Mouse (Mus musculus) embryo, embryonic 10 days (tissue): ENCODE results near the gene Gm20503.

Experiments
- DNase-seq: peaks from one replicate; pipeline ENCODE4 v3.0.0-alpha.2; 2015; ENCODE audit warnings: low spot score

Gm20503 gene

DNA sequence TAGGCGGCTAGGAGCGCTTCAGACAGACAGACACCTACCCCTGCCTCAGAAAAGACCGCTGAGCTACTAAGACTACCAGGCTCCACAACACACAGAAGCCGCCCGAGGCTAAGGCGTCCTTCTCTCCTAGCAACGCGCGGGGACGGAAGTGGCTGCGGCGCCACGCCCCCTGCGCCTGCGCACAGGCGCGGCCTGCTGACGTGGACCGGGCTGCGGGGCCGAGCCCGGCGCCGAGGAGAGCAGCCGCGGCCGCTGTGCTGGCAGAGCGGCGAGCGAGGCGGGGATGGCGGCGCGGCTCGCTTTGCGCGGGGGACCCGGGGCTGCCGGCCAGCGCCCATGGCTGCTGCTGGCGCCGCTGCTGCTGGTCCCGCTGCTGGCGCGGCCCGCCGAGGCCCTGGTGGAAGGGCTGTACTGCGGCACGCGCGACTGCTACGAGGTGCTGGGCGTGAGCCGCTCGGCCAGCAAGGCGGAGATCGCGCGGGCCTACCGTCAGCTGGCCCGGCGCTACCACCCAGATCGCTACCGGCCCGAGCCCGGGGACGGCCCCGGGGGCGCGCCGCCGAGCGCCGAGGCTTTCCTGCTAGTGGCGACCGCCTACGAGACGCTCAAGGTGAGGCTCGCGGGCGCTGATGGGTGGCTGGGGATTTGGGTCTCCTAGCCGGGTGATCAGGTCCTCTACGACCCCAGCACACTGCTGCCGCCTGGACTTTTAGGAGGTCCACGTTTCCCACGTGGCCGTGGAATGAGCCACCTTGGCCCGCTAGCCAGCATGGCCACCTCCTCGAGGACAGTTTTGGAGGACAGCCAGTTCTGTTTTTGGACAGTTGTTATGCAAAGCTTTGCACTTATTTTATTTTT, at the start of gene Gm20503:
Gene Gm20503 (plus strand): TSS at position 263 of the 858 bp plus-strand sequence.
- DNase-seq, result peak; percentile 96

DNA sequence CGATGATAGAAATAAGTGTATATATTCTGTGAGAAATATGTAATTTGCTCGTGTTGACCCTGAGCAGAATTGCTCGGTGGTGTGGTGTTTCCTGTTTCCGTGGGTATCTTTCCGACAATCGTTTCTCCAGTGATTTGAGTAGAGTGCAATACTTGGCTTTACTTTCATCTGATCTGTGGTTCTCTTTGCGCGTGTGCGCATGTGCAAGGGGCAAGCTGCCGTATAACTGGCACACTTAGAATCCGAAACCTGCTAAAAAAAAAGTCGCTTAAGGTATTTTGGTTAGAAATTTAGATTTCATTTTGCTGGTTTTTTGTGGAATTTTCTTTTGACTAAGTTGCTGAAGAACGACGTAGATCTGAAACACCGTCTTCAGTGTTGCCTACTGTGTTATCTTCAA, 41.3 kb upstream of the Gm20503 start:
- DNase-seq, result no peak

GRCm38 (mm10) chr4:58963271-58963670, 39.7 kb upstream of the Gm20503 start:
- no peak for DNase-seq

DNA sequence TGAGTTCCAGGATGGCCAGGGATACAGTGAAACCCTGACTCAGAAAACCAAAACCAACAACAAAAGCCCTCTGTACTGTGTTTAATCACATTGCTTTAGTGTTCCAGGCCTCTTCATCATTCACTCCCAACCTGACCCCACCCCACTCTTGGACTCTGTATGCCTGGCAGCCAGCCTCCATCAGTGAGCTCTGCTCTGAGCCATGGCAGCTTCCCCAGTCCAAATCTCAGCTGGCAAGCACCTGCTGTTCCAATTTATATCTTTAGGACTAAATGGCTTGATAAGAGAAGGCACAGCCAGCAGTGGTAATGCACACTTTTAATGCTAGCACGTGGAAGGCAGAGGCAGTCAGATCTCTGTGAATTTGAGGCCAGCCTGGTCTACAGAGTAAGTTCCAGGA, 37.9 kb upstream of the Gm20503 start:
- DNase-seq, result no peak

DNA sequence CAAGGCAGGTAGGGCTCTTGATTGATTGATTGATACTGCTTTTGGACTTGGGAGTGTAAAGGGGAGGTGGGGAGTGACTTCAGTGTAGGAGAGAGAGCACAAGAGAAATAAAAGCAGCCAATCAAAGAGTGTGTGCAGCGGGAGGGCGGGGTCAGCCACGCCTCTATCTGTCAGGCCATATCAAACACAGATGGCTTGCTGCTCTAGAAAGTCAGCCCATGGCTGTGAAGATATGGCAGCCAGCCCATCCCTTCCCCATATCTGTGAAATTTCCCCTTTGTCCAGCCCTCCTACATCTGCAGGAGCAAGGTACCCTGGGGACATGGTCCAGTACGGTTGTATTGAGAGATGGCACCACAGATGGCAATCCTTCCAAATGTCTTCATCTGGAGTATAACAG, 32.3 kb upstream of the Gm20503 start:
- no peak for DNase-seq

- DNase-seq, result no peak
Measured at GRCm38 (mm10) chr4:58975711-58976110, 27.3 kb upstream of the Gm20503 start.

GRCm38 (mm10) chr4:58981421-58981820, 21.6 kb upstream of the Gm20503 start:
- DNase-seq, result no peak

DNA sequence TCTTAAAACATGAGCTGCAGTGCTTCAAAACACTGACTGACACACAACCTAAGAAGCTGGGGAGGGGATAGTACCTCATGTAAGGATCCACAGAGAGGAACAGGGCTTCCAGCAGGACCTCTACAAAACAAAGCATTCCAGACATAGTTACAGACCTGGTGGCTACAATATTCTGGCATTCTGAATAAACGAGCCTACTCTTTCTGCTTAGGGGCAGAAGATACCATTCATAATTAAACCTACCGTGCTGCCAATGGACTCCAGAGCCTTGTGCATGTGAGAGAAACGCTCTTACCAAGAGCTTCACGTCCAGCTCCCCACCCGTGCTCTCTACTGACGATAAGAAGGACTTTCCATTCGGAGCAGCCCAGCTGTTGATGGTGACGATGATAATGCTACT, 20.2 kb upstream of the Gm20503 start:
- DNase-seq, result no peak

DNA sequence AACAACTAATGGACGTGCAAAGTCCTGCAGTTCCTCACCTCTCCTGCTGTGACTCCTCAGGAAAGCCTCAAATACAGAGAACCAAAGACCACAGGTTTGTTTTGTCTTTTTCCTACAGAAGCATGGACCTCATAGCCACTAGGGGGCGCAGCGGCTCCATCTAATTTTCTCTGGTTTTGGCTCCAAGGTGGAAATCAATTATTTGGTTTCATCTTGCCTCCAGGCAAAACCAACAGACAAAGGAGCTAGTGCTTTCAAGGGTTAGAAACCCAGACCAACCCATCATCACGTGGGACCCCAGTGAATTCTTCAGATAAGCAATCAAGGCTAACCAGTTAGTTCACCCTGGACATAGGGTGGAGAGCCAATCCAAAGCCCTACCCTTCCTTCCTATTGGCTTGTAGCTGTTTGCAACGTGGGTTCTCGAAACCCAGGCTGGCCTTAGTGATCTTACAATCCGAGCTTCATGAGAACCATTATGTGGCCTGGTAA, 17.8 kb upstream of the Gm20503 start:
- DNase-seq, result peak; percentile 84

DNA sequence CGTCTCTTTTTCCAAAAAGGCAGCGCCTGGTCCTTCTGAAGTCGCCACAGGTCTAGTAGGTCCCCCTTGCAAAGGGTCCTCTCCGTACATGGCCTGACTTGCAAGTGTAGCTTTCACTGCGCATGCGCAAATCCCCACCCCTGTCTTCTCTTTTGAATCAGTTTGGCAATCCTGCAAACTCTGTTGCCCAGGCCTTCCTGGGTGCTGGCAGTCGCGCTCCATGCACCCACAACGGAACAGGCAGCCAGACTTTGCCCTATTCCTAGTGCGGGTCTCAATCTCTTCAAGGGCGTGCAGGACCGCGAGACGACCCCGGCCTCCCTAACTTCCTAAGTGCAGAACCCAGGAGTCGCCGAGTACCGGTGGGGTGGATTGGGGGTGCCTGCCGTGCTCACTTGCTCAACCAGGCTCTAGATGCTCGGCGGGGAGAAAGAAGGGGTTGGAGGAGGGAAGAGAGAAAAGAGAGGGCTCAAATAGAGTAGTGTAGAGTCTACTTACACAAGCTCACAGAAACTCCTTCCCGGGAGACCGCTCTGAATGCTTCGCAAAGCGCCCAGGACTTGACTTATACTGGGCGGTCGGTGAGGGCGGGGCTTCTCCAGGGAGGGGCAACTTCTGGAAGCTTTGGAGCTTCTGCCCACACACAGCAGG, 16.3 kb upstream of the Gm20503 start, which contains the start of gene Ptgr1:
Gene Ptgr1 (minus strand): TSS at position 580 of the 651 bp plus-strand sequence.
- DNase-seq, result peak; percentile 87

GRCm38 (mm10) chr4:58989303-58989898, 13.6 kb upstream of the Gm20503 start:
- DNase-seq, result no peak

GRCm38 (mm10) chr4:58990609-58991434, 12.2 kb upstream of the Gm20503 start:
- no peak for DNase-seq

DNA sequence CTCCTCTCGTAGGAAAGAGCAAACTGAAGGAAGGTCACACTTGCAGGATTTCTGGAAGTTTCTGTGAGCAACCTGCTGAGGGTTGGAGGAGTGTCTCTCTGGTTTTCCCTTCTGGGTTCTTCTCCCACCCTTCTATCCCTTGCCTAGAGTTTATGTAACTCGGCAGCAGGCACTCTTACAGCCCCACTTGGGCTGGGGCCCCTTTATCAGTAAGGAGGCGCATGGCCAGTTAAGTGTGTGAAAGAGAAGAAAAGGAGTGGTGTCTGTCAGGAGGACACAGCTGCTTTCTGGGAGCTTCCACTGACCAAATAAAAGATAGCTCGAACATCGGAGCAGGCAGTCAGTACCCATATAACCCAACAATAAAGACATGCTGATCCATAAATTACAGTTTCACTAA, 10.8 kb upstream of the Gm20503 start:
- DNase-seq, result no peak

GRCm38 (mm10) chr4:58994762-58995161, 8.2 kb upstream of the Gm20503 start, which contains the start of gene Dnajc25:
TSS of gene Dnajc25 (plus strand) at chr4:58995062.
- no peak for DNase-seq

- DNase-seq, result no peak
Measured at GRCm38 (mm10) chr4:58995251-58995693, 7.7 kb upstream of the Gm20503 start.

DNA sequence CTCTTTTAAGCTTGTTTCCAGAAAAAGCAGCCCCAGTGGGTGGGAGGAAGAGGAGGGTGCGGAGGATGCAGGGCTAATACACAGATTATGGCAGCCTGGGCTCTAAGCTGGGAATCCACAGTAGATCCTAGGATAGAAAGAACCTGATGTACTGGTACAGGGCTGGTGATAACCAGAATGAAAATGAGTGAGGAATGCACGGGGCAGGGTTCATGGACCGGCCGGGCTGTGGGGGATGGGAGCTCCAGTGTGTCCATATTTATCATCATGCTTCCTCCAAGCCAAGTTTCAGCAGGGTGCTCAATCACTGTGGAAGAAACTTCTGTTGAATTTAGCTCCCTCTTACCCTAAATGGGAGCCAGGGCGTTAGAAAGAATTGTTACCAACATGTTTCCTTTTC, 5.9 kb upstream of the Gm20503 start:
- DNase-seq, result peak; percentile 39

DNA sequence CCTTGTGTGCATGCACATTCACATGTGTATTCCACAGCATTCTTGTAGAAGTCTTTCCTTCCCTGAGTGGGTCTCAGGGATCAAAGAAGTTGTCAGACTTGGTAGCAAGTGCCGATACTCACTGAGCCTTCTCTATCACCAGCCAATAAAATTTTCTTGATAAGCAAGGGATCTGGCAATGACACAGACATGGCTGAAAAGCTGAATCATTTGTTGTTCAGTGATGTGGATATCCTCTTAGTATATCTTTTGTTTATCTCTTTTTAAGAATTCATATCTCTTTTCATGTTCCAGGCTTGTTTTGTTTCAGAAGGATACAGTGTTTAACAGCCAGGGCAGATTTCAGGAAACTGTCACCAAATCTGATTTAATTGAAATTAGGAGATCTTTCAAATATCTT, 4.3 kb upstream of the Gm20503 start:
- no peak for DNase-seq

- peak; percentile 75 for DNase-seq
Measured at GRCm38 (mm10) chr4:58999686-59000085, 3.3 kb upstream of the Gm20503 start.

GRCm38 (mm10) chr4:59000614-59001013, 2.4 kb upstream of the Gm20503 start:
- DNase-seq, result peak; percentile 59

- no peak for DNase-seq
Measured at GRCm38 (mm10) chr4:59003806-59004200, 793 bp downstream of the Gm20503 start.

- DNase-seq, result peak; percentile 63
Measured at GRCm38 (mm10) chr4:59006211-59006610, 3.2 kb downstream of the Gm20503 start.

DNA sequence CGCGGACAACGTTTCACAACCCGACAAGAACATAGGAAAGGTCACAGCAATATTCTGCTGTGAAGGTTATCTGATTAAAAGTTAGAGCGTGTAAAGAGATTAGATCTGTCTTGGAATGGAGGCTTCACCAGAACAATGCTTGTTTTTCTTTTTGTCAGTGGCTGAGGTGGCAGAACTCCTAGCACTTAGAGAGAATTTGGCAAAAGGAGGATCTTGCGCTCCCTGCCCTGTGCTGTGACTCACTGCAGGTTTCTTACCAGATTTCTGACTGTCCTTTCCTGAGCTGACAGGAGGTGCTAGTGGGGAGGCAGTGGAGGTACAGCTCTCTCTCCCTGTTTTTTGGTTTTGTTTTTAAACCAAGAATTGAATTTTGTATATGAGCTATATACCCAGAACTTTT, 4.0 kb downstream of the Gm20503 start:
- DNase-seq, result no peak
